Mouse (Mus musculus) fat pad, adult 2 months (tissue): ENCODE measurements at regions not wholly inside any gene's neighbourhood (a gene's known extent, or its start where the extent isn't known, plus 50 kb on each side); places are given as distances from the start of the nearest gene placed in this dataset.
"Not testable (repeated sequence)": the region's sequence is repeated elsewhere in the genome, so short reads cannot be mapped to it uniquely, and the experiment has no call there.

Experiments
- DNase-seq: peaks from one replicate; pipeline ENCODE4 v3.0.0-alpha.2; 2011; ENCODE audit warnings: low read depth, low spot score; ENCODE audit errors: extremely low read depth

GRCm38 (mm10) chr16:8914183-8914582 lies 84.3 kb downstream of the 1810013L24Rik start:
- not testable (repeated sequence) for DNase-seq

GRCm38 (mm10) chr16:8916091-8916490 lies 86.2 kb downstream of the 1810013L24Rik start:
- no peak for DNase-seq

DNA sequence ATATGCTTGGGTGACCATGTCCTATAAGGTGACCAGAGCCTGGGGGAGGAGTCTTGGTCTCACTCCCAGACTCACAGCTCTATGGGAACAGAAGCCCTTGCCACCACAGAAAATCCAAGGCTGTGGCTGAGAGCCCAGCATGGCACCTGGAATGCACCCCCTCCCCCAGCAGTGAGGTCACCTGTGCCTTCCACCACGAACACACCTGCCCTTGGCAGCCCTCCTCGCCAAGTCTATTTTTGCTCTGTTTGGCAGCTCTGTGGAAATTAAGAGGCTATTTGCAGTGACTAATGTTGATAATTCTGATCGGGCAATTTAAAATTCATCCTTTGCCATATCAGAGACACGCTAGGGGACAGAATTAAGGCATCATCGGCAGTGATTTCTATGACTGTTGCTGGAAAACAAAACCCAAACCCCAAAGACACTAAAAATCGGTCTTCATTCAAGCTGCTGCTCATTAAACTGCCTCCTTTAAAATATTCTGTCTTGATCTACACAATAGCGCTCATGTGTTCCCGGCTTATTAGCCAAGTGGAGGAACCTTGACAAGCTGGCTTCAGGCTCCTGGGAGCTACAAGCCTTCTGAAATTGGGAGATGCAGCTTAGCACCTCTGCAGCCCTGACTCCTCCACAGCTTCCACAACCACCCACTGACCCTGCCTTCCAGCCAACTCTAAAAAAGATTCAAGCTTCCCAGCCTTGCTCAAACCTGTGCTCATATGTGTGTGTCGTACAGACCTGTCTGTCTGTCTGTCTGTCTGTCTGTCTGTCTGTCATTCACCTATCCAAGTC lies 89.0 kb downstream of the 1810013L24Rik start:
- no peak for DNase-seq

- no peak for DNase-seq
Observed at GRCm38 (mm10) chr16:8924732-8925131, 94.8 kb downstream of the 1810013L24Rik start.

GRCm38 (mm10) chr16:8931961-8932360 lies 102.1 kb downstream of the 1810013L24Rik start:
- no peak for DNase-seq

- no peak for DNase-seq
Observed at GRCm38 (mm10) chr16:8933121-8933520, 103.2 kb downstream of the 1810013L24Rik start.

DNA sequence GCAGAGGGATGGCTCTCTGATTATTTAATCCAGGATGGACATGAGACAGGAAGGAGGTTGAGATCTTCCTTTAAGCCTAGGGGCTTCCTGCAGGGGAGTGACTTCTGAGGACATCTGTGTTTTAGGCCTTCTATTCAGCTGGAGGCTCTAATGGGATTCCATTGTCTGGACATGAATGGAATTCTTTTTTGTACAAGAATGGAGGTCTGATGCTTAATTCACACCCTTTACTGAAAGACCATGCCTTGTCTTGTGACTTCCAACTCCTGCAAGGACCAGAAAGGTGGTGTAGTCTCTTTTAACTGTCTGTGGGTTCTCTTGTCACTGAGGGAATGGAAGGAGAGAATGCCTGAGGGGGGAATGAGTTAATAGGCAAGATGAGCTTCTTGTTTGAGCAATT lies 106.5 kb downstream of the 1810013L24Rik start:
- DNase-seq = no peak

DNA sequence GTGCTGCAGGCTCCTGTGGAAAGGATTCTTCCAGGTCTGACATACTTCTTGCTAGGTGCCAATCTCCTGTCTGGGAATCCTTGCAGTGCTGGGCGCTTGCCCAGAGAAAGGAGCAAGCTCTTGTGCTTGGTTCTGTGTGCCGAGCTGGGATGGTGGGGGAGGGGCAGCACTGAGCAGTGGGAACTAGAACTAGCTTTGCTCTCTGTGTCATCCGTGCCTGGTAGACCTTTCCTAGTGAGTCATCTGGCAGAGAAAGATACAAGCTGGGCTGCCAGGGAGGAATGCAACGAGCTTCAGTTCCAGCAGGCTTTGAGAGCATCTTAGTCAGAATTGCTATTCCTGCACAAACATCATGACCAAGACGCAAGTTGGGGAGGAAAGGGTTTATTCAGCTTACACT lies 108.6 kb downstream of the 1810013L24Rik start:
- no peak for DNase-seq

DNA sequence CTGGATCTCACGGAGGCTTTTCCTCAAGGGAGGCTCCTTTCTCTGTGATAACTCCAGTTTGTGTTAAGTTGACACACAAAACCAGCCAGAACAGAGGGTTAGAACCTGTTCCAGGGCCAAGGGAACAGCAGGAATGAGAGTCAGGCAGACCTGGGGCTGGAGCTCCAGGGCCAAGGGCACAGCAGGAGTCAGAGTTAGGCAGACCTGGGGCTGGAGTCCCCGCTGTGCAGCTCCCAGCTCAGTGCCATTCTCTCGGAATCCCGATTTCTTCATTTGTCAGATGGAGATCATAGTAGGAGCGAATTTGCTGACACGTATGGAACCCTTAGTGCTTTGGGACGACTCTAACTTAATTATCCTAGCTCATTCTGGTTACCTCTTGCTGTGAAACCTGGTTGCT lies 109.2 kb downstream of the 1810013L24Rik start:
- no peak for DNase-seq

DNA sequence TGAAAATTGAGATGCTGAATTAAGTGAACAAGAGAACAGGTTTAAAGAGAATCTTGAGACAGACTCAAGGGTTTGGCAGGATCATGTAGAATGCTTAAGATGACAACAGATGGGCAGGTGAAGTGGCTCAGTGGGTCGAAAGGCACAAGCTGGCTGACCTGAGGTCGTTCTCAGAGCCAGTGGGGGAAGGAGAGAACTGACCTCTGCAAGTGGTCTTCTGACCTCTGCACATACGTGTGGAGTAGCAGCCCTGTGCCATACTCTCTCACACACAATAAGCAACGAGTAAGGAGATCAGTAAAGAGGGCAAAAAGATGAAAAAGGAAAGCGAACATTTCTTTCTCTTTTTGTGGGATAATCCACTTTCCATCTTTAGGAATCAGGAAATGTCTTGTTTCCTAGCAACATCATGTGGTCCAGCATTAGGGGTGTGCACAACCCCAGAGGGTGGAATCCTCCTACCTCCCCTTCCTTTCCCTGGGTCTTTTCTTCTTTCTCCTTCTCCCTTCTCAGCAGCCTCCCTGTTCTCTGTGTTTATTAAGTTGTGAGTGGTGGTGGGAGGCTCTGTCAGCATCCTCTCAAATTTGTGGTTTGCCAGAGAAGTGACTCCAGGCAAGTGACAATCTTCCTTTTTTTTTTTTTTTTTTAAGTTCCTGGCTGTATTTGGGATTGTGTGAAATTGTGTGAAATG lies 114.7 kb downstream of the 1810013L24Rik start:
- DNase-seq = no peak

DNA sequence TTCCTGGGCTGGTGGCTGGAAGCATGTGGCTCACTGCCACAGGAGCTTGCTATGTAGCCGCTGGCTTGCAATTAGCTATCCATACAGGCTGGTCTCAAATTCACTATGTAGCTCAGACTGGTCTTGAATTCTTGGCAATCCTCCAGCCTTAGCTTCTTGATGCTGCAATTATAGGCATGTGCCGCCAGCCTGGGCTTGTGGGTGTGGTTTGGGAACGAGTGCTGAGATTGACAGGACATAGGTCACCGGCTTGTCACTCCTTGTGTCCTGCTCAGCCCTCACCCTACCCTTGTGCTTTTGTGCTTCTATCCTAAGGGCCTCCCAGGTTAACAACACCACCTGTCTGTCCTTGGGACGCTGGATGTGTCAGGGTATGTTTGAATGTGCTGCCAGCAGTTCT lies 117.9 kb downstream of the 1810013L24Rik start:
- DNase-seq = no peak

DNA sequence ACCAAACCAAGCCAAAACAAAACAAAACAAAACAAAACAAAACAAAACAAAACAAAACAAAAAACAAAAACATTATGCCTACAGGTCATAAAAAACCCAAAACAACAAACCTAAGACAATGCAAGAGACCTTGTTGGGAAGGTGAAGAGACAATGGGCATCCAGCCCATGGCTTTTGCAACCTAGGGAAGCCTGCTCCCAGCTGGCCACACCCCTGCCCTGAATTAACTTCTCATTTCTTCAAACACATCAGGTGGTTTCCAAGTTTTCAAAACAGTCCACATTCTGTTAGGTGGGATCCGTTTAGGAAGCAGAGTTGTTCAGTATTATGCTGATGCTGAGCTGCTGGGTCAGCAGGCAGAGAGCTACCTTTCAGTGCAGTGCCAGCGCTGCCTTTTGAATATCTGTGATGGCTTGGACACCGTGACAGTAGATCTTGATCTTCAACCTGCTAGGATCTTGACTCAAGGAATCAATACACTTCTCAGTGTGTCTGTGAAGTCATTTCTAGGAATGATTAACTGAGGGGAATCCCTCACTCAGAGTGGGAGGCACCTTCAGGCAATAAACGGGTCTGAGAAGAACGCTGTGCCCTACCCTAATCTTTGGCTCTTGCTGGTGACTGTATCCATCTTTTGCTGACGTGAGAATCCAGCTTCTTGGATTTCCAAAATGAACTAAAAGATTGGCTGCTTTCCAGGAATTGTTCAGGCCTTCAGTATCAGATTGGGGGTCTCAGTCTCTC lies 121.4 kb downstream of the 1810013L24Rik start:
- no peak for DNase-seq

DNA sequence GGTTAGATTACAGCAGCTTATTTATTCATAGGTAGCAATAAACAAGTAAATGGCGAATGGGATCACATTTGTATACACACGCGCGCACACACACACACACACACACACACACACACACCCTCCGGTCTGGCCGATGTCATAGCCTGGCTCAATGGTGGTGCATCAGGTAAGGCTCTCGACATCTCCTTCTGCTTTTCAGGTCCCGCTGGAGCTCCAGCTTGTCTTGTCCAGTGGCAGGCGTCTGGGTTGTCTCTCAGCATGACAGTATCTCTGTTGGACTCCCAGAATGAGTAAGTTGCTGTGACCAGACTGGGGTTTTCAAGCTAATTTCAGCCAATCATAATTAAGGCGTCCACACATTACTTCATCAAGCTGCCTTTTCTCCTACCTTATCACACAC lies 131.8 kb downstream of the 1810013L24Rik start:
- no peak for DNase-seq

DNA sequence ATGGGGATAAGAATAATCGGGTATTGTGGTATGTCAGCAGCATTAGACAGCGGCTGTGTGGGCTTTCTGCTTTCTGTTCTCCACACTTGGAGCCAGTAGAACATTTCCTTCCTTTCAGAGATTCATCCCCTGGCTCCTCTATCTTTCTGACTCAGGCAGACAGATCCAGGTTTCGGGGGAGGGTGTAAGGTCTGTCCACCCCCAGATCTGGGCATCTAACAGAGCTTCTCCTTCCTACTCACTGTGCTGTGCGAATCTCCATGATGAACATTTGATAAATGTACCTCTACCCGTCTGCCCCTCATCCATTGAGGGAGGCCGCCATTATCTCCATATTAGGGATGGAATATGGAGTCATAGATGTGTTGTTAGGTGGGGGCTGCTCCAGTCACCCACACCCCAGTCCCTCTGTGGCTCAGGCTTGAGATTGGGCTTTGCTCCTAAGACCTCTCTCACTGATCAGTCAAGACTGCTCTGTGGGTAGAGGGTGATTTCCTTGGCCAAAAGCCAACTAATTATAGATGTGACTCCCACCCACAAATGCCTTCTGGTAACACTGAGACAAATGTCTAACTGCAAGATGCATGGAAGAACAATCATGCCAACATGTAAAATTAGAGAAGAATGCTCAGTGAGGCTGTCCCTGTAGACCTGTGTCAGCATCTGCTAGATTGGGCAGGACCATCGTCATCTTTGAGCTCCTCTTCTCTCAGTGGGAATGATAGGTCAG lies 163.8 kb downstream of the 1810013L24Rik start:
- DNase-seq = no peak

DNA sequence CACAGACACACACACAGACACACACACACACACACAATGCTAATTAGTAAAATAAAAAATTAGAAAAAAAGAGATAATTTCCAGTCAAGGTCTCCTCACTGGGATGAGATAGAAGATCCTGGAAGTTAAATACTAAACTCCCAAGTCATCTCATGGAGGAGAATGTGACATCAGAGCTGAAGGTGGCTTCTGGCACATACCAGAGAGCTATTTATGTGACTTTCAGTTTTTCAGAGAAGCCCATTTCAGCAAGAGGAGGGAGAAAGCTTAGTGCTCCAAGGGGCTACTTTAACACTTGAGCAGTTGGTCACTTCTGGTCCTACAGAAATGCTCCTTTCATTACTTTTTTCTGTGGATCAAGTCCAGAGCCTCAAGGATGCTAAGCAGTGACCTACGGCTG lies 164.6 kb downstream of the 1810013L24Rik start:
- no peak for DNase-seq

DNA sequence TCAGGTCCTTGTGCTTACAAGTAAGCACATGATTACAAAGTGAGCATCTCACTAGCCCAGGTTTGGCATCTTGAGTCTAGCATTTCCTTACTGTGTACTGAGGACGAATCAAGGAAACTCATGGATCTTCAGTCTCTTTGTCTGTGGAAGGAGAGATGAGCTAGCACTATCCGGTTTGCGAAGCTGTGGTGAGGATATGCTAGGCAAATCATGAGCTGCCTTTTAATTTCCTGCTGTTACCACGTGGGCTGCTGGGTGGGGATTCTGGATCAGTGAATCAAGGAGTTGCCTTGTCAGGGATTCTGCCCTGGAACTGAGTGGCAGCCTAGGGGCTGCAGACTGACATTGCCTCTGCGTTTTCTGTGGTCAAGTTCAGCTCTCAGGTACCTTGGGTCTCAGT lies 167.3 kb downstream of the 1810013L24Rik start:
- DNase-seq = no peak

DNA sequence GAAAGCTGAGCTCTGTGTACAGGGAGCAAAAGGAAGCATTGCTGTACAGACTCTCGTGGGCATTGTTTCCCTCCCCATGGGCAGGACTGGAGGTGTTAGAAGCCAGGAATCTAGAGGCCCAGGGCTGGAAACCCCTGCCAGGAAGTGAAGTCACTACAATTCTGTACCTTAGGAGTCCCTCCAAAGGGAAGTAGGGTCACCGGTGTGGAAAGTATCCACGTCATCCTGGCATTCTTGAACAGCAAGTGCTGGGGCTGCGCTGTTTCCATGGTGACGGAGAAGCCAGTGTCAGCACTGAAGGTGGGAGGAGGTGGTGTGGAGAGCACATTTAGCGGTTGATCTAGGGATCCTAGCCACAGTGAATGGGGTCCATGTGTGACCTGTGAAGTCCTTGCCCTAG lies 174.1 kb downstream of the 1810013L24Rik start:
- DNase-seq = no peak

- no peak for DNase-seq
Observed at GRCm38 (mm10) chr16:9005933-9006332, 176.0 kb downstream of the 1810013L24Rik start.

- DNase-seq = no peak
Observed at GRCm38 (mm10) chr16:9009361-9010083, 179.6 kb downstream of the 1810013L24Rik start.

- DNase-seq = no peak
Observed at GRCm38 (mm10) chr16:9011077-9011476, 181.2 kb downstream of the 1810013L24Rik start.
